Mouse (Mus musculus) right cerebral cortex, adult 18-20 months (tissue): ENCODE data around the gene Rorc.

Experiments
- DNase-seq: peaks from one replicate; pipeline ENCODE4 v3.0.0; 2022; ENCODE audit warnings: mixed read lengths

The Rorc gene

DNA sequence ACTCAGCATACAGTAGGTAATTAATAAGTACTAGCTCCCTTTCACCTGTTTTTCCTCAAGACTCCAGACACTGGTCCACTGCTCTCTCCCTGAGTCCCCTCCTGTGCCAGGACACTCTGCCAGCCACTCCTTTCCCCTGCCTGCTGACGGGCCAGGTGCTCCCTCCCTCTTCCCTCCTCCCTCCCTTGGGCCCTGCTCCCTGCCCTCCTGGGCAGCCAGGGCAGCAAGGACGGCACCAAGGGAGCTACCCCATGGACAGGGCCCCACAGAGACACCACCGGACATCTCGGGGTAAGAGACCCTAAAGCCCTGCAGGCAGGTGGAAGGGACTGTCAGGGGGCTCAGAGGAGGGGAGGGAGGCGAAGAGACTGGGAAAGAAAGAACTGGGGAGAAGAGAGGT lies at the start of gene Rorc:
TSS of gene Rorc (plus strand) at position 154 of the 400 bp plus-strand sequence.
- no peak for DNase-seq

DNA sequence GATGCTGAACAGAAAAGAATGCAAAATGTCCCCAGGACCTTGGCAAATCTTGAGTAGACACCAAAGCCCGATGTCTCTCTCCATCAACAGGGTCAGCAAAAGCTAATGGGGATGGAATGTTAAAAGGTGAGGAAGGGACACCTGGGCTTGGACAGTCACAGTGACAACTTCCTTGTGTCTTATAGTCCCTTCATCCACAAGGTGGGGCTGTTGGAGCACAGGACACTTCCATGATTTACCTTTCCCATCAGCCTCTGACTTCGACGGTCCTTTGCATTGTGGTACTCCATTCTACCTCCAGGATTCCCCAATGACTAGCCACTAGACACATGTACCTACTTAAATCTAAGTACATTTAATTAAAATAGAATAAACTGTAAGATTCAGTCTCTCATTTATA lies 43.9 kb upstream of the Rorc start:
- DNase-seq = no peak

DNA sequence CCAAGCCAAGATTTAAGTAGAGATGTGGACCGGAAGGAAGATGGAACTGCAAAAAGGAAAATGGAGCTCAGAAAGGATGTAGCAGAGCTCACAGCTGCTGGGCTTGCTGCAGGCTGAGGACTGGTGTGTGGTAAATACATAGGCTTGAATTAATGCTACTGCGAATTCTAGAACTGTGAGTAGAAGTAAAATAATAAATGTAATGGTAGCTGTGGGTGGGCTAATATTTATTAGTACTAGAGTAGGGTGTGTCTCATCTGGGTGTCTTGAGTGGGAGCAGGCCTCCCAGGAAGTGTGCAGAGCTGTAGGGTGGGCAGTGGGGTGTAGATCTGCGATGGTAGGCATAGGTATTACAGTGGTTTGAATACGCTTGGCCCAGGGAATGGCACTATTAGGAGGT lies 38.2 kb upstream of the Rorc start:
- no peak for DNase-seq

DNA sequence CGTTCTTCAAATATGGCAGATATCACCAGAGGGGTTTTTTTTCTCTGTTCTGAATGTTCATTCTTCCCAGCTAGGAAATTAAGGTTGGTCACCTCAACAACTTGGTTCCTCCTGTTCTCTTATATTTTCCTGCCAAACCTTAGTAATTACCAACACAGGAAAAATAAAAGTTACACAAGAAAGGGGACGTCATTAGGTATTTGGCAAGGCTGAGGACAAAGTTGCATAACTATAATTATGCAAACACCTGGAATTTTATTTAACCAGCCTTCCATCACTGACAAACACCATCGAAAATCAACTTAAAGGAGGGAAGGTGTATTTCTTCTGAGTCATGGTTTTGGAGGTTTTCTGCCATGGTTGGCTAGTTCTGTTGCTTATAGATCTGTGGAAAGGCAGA lies 34.1 kb upstream of the Rorc start:
- DNase-seq = no peak

DNA sequence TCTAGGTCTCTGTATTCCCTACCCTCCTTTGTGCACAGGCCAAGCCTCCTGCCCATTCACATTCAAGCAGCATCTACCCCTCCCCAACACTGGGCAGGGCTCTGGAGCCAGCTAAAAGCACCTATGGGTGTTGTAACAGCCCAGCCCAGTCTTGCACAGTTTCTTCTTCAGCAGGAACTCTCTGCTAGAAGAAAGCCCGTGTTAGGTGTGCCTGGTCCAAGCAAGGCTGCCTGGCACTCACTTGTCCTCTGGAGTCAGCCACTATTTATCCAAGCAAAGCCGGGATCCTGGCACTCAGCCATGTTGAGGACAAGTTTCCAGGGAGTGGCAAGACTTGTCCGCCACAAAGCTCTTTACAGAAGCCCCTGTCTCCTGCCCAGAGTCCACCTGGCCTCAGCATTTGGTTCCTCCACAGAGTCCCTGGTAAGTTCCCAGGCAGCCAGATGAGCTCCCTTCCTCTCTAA lies 30.6 kb upstream of the Rorc start, which contains the start of gene Them5:
TSS of gene Them5 (plus strand) at position 141 of the 464 bp plus-strand sequence.
- DNase-seq = no peak

DNA sequence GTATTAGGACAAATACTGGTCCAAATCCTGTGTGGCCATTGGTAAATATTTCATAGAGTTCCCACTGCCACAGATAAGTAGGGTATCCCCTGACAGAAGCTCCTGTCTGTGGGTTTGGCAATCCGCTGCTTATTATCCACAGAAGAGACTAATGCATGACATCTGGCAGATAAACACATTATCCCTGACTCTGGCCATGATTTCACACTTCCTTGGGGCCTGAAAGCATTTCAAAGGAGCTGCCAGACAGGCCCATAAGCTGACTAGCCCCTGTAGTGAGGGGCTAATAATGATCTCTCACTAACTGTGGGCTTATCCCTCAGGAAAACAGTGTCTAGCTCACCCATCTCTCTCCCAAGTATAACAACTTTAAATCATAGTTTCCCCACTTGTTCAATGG lies 30.0 kb upstream of the Rorc start:
- DNase-seq = no peak

DNA sequence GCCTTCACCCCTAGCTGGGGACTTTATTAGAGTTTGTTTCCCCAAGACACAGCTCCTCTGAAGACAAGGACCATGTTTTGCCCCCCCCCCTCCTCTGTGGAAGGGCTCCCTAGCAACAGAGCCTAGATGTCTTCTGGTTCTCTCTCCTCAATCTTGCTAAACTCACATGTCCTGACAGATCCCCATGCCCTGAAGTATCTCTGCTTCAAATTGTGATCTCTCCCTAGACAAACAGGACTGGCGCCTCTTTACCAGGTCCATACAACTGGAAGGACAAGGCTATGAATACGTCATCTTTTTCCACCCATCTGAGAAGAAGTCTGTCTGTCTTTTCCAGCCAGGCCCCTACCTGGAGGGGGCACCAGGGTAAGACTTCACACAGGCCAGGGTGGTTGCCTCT lies 28.4 kb upstream of the Rorc start:
- DNase-seq = no peak

DNA sequence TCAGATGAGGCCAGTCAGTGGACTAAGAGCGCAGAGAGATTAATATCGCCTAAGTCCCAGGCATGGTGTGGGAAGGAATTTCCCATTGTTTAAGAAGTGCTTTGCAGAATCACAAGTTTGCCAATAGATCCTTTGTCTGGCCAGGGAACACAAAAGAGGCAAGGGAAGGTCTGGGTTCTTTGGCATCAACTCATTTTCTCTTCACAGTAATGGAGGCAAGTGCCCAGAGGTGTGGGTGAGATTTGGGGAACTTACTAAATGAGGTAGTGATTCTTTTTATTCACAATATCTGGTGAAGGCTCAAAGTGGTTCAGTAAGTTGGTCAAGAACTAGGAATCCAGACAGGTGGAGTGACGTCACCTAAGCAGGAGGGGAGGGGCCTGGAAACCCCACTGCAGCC lies 27.7 kb upstream of the Rorc start:
- DNase-seq = no peak

DNA sequence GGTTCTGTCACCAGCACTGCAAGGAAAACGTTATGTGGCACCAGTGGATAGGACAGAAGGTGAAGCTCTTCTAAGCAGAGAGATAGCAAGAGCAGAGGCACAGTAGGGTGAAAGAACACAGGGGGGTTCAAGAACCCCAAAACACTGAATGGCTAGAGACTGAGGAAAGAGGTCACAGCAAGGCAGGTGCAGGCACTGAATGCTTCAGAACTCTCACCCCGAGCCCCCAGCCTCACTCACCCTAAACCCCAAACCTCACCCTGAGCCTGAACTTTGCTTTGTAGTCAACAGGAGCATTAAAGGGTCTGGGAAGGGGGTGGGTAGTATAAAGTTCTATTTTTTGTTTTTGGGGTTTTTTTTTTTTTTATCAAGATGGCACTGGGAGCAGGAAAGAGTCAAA lies 24.4 kb upstream of the Rorc start:
- no peak for DNase-seq

DNA sequence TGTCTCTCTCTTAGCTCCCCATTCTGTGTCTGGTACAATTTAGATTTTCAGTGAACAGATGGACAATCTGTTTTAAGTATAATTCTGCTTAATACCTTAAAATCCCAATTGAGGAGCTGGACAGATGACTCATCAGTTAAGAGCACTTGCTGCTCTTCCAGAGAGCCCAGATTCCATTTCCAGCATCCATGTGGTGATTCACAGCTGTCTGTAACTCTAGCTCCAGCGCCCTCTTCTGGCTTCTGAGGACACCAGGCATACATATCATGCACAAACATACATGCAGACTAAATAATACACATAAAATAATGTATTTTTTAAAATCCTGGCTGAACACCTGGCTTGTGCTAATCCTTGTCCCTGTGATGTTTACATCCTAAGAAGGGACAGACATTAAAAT lies 11.8 kb upstream of the Rorc start:
- DNase-seq = no peak

DNA sequence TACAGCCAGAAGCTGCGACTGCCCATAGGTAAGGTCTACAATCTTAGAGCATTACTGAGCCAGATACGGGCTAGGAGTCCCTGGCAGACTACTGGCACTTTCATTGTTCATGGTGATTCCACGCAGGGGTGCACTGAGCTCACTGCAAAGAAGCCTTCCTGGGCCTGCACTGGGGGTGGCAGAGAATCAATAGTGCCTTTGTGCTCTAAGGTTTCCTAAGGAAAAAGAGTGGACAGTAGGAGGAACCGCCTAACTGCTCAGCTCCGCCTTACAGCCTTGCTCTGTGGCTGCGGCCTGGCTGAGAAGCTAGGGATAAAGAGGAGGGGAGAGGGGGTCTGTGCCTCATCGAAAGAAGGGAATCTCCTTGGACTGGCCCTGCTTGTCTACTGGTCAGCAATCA lies 10.5 kb upstream of the Rorc start, which contains the start of gene C2cd4d:
TSS of gene C2cd4d (plus strand) at position 301 of the 400 bp plus-strand sequence.
- DNase-seq = no peak

DNA sequence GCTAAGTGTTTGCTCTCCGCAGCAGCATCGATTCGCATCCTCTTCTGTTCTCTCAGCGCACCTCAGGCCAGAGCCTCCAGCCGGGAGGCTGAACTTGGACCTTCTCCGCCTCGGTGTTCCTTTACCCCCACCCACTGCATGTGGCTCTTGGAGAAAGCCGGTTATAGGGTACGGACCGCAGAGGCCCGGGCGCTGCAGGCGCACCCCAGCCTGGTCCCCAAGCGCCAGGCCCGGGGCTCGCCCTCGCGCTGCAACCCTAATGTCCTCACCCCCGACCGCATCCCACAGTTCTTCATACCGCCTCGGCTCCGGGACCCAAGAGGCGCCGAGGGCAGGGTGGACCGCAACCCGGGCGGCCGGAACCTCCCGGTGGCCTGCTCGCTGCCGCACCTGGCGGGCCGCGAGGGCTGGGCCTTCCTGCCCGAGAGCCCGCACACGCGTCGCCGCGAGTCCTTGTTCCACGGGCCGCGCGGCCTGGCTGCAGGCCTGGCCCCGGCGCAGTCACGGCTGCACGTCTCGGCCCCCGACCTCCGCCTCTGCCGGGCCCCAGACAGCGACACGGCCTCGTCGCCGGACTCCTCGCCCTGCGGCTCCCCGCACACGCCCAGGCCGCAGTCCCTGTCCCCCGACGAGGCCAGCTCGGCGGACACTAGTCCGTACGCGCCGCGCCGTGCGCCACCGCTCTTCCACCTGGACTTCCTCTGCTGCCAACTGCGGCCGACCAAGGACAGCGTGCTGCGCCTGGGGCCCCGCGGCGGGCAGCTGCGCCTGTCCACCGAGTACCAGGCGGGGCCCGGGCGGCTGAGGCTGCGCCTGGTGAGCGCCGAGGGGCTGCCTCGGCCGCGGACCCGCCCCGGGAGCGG lies 9.1 kb upstream of the Rorc start:
- no peak for DNase-seq

DNA sequence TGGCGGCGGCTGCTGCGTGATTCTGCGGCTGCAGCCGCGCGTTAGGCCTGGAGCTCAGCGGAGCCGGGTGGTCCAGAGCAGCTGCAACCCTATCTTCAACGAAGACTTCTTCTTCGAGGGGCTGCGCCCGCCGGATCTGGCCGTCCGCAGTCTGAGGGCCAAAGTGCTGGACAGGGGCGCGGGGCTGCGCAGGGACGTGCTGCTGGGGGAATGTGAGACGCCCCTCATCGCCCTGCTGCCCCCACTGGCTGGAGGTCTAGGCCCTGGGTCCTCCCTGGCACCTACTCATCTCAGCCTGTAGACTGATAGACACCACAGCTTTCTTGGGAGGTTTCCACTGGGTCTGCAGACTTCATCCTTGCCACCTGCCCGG lies 8.5 kb upstream of the Rorc start:
- no peak for DNase-seq

DNA sequence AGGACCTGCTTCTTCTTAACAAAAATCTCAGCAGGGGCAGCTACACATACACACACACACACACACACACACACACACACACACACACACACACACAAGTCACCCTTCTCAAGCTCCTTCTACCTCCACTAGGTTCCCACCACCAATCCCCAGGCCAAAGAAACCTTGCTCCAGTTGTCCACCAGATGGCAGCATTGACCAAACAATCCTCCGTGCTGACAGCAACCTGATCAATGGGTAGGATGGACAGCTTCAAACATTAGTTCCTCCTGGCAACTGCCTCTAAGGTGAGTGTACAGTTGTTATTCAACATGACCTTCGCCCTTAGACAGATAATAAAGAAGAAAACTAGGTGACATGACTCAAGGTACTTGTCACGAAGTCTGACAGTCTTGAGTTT lies 5.8 kb upstream of the Rorc start:
- peak; percentile 80 for DNase-seq

DNA sequence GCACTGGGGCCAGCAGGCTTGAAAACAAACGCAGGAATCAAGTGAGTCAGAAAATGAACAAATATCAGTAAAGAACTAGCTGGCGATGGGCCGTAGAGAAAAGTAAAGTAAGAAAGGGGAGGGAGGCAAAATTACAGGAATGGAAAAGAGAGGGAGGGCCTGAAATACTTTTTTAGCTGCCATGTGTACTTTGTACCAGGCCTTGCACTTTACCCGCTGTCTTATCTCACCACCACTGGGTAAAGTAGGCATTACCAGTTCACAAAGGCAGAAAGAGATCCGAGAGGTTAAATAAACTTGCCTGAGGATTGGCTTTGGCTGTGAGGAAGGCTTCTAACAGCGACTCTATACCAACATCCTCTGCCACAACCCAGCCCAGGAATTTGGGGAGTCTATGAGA lies 5.1 kb upstream of the Rorc start:
- no peak for DNase-seq

DNA sequence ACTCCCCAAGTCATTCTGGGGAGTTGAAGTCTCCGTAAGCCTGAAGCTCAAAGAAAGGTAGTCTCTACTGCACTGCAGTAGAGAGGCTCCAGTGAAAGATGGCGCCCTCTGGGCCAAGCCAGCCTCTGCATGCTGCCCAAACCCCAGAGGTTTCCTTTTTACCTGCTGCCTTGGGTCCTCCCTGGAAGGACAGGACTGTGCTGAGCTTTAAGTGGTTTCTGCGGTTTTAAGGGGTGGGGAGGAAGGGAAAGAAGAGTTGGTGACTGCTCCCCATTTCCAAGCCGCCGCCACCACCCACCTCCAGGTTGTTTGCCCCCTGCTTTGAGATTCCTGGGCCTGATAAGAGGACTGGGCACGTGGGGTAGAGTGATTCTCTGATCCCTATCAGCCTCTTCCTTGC lies 4.0 kb upstream of the Rorc start:
- no peak for DNase-seq

DNA sequence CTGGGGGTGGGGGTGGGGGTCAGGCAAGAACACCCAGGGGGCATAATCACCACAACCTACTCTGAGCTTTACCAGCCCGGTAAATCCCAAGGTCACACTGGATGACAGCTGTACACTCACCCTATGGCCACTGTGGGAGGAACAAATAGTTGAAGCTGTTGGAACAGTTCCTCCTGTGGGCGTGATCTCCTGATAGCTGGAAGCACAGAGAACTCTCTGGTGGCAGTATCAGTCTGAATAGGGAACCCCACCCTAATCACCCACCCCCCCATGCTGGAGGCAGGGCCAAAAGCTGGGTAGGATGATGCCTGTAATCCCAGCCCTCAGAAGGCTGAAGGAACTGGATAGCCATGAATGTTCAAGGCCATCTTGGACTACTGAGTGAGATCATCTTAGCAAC lies 2.9 kb upstream of the Rorc start:
- no peak for DNase-seq

DNA sequence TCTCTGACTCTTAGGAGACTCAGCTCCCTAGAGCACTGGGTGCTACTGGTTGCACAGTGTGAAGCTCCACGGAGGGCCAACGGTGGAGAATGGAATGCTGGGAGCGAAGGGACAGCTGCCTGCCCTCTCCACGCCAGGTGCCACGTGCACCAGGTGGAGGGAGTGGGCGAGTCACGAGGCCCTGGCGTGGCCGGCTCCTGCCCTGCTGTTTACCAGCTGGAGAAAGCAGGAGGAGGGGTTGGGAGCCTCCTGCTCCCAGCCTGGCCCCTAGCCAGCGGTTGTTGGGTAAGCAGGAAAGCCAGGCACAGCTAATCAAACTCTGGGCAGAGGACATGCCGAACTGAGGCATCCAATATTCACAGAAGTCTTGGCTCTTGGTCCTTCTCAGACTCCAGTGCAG lies 957 bp upstream of the Rorc start:
- peak; percentile 30 for DNase-seq

DNA sequence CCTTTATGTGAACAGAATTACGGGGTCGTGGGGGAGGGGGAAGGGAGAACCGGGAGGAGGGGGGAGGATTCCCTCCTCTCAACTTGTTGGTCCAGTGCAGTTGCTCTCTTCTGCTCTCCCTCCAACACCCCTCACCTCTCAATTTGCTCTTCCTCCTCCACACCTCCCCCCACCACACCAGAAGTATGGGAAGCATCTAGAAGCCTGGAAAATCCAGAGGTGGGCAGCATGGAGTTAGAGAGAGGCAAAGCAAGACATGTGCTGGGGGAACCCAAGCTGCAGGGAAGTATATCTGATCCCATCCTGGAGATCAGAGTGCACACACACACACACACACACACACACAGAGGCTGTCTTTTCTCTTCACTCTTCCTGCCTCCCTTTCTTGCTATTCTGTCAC lies 556 bp upstream of the Rorc start:
- no peak for DNase-seq

DNA sequence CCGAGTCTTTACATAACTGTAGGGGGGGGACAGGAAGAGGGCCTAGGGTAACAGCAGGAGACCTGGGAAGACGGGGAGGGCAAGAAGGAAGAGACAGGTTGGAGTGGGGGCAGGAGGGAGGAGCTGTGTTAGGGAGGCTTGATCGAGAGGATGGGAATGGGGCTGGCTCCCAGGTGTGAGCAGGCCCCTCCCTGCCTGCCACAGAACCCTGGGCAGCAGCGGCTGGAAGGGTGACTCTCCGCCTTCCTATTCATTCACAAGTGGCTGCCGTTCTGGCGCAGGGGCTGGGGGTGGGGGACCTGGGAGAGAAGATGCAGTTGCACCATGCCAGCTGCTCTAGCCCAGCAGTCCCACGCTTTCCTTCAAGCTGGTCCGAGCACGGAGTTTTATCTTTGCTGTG lies 496 bp downstream of the Rorc start:
- DNase-seq = no peak

DNA sequence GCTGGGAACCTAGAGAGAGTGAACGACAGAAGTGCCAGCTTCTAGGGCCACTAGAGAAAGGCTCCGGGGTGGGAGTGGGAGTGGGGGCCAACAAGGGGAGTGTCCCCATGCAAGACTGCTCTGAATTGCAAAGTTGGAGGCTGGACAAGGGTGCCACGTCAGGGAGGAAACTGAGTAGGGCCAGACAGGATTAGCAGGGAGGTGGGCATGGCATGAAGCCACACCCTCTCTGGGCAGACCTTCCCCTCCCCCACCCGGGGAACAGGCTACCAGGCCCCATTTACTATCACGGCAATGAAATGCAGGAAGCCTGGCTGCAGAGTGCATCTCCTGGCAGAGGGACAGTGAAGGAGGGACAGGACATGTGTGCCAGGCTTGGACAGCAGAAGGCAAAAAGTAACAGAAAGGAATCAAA lies 1.0 kb downstream of the Rorc start:
- DNase-seq = no peak

DNA sequence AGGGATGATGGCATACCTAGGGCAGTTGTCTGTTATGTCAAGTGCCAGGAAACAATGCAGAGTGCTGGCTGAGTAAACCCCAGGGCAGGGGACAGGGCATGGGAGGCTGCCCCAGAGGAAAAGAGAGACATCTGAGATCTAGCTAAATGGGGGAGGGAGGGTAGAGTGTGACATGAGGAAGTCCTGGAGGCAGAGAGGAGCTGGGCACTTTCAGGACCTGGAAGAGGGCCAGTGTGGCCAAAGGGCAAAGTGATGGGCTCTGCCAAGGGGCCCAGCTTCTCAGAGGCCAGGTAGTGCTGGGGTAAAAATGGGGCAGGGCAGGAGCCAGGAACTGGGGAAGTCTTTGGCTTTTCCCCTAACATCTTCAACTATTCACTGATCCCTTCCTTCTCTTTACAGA lies 2.0 kb downstream of the Rorc start:
- no peak for DNase-seq

DNA sequence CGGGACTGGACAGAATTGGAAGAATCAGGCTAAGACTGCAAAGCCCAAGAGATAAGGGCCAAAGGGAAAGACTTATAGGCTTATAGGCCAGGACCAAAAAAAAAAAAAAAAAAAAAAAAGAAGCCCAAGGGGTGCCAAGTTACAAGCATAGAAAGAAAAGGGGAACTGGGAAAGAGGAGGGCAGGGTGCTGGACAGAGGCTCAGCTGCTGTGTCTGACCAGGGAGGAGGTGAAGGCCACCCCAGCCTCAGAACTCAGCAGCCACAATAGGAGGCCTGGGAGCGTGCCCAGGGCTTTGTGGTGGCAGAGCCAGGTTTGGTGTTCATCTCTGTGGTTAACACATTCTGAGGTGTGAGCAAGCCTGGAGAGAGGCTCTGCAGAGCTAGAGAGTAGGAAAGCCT lies 2.6 kb downstream of the Rorc start:
- DNase-seq = no peak

DNA sequence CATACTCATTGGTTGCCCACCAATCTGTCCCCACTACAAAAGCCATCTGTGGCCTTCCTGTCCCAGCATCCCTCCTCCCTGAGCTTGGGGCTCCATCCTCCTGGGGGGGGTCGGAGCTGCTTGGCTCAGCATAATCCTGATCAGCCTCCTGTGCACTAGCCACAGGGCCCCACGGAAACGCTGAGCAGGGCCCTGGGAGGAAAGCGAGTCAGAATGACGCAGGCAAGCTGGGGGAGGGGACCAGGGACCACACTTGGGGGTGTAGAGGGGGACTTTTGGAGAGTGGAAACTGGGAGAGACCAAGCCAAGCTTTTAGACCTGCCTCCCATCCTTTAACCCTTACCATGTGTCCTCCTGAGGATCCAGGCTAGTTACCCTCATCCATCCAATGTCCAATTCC lies 3.3 kb downstream of the Rorc start:
- no peak for DNase-seq
